Mouse (Mus musculus) brain, adult 2 months (tissue): ENCODE results near the gene Nhsl2.
A peak's percentile ranks its signal among the peaks of the same experiment; 100 is the strongest.

Source experiments
- DNase-seq: peaks from one replicate; pipeline ENCODE4 v3.0.0; 2011; ENCODE audit warnings: low read depth, low spot score

The Nhsl2 gene

GRCm38 (mm10) chrX:101979267-101979666, 130.1 kb downstream of the Nhsl2 start:
- peak; percentile 71 for DNase-seq

- peak; percentile 66 for DNase-seq
Measured at GRCm38 (mm10) chrX:101980586-101980985, 131.4 kb downstream of the Nhsl2 start.

GRCm38 (mm10) chrX:101981450-101981849, 132.3 kb downstream of the Nhsl2 start:
- peak; percentile 35 for DNase-seq

GRCm38 (mm10) chrX:101983638-101984037, 134.5 kb downstream of the Nhsl2 start:
- peak; percentile 26 for DNase-seq

- DNase-seq = peak; percentile 48
Measured at GRCm38 (mm10) chrX:101986657-101987367, 137.6 kb downstream of the Nhsl2 start.

- peak; percentile 91 for DNase-seq
Measured at GRCm38 (mm10) chrX:101993841-101994571, 144.8 kb downstream of the Nhsl2 start.

GRCm38 (mm10) chrX:101996726-101997125, 147.5 kb downstream of the Nhsl2 start:
- DNase-seq = no peak

GRCm38 (mm10) chrX:102003632-102004315, 154.6 kb downstream of the Nhsl2 start:
- peak; percentile 94 for DNase-seq

GRCm38 (mm10) chrX:102004370-102004769, 155.2 kb downstream of the Nhsl2 start:
- DNase-seq = peak; percentile 46

GRCm38 (mm10) chrX:102005141-102005641, 156.0 kb downstream of the Nhsl2 start:
- peak; percentile 65 for DNase-seq

GRCm38 (mm10) chrX:102007935-102008334, 158.8 kb downstream of the Nhsl2 start:
- no peak for DNase-seq

- no peak for DNase-seq
Measured at GRCm38 (mm10) chrX:102017213-102017923, 168.2 kb downstream of the Nhsl2 start.

- peak; percentile 74 for DNase-seq
Measured at GRCm38 (mm10) chrX:102018890-102019289, 169.7 kb downstream of the Nhsl2 start.

GRCm38 (mm10) chrX:102019471-102020240, 170.5 kb downstream of the Nhsl2 start:
- peak; percentile 63 for DNase-seq

- no peak for DNase-seq
Measured at GRCm38 (mm10) chrX:102024976-102025375, 175.8 kb downstream of the Nhsl2 start.

- DNase-seq = peak; percentile 48
Measured at GRCm38 (mm10) chrX:102031851-102032250, 182.7 kb downstream of the Nhsl2 start.

- DNase-seq = peak; percentile 20
Measured at GRCm38 (mm10) chrX:102032431-102032830, 183.2 kb downstream of the Nhsl2 start.

- no peak for DNase-seq
Measured at GRCm38 (mm10) chrX:102033566-102033965, 184.4 kb downstream of the Nhsl2 start.

GRCm38 (mm10) chrX:102035671-102036070, 186.5 kb downstream of the Nhsl2 start:
- DNase-seq = no peak

GRCm38 (mm10) chrX:102036866-102037361, 187.7 kb downstream of the Nhsl2 start:
- DNase-seq = no peak
